Mouse (Mus musculus): Measurements from ENCODE around the gene Dll1. TPM values are rescaled to one million over a fixed set of nuclear protein-coding genes. Genes with fewer than 3 reads are reported as not detected.

The Dll1 gene
- polyA plus RNA-seq, 1 experiment from 2014 or later: 9.6 TPM

DNA sequence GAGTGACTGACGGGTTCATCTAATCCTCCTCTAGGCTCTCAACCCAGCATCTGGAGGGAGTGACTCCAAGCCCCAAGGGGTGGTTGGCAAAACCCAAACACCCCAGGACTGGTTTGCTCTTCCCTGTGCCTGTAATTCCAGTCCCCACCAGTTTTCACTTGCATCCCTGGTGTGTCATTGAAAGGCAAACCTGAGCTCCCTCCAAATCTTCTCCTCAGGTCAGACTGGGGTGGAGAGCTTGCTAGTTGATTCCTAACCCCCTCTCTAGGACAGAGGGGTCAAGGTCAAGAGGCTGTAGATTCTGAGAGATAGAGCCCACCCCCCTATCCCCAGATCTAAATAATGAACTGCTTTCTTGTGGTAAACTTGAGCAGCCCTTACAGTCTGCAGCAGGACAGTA, 38.8 kb downstream of the Dll1 start:
- ATAC-seq (replicated peaks; ENCODE audit: insufficient number of reproducible peaks, low FRiP score, low TSS enrichment, low read depth): no peak
- Histone ChIP-seq H3K4me3 (ENCODE audit: low read depth, low read length) (no peak overlapping the region), H3K4me2 (ENCODE audit: low read depth, low read length) (no peak overlapping the region), H3K27ac (replicated peaks; ENCODE audit: low read depth, low read length) (no peak overlapping the region), H3K36me3 (replicated peaks; ENCODE audit: control insufficient read depth, insufficient read depth, low read depth, low read length) (no peaks in the 10 kb centered on the region), H3K27me3 (ENCODE audit: control insufficient read depth, insufficient read depth, low read length) (no peaks in the 10 kb centered on the region), H3K9ac (replicated peaks; ENCODE audit: low read length) (no peak overlapping the region), H3K4me1 (ENCODE audit: control insufficient read depth, insufficient read depth, low read length) (no peaks in the 10 kb centered on the region), H3K9me3 (replicated peaks; ENCODE audit: control insufficient read depth, low read length) (no peaks in the 10 kb centered on the region)
- DNase-seq (ENCODE audit: low spot score): no peak
- WGBS: 76% methylated on average over 1 of the region's 1 CpGs

DNA sequence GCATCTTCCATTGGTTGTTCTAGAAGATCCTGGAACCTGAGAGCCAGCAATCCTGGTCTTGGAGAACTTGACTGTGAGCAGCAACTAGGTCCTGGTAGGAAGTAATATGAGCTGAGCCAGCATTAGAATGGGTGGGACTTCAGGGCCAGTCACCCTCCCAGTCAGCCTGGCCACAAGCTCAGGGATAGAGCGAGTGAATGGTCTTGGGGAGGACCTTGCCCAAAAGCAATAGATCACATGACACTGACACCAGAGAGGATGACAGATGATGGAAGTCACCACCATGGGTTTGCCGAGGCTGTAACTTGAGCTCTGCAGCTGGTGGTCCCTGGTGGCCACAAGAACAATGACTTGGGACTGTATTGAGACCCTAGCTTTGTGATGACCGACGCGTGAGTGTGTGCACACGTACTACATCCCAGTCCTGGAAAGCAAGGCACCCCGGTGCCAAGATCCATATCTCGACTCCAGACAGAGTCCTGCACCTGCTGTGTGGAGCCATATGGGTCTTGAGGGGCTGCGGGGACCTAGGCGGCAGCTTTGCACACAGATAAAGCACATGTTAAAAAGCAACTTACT, 46.8 kb downstream of the Dll1 start:
- H3K27ac ChIP-seq (replicated peaks; ENCODE audit: low read depth, low read length): no peak overlapping the region
- no peak overlapping the region for H3K4me2 ChIP-seq (ENCODE audit: low read depth, low read length)
- 80% methylated on average over 10 of the region's 10 CpGs for WGBS
- H3K4me3 ChIP-seq (ENCODE audit: low read depth, low read length): no peak overlapping the region
- no peaks in the 10 kb centered on the region for H3K27me3 ChIP-seq (ENCODE audit: control insufficient read depth, insufficient read depth, low read length)
- no peaks in the 10 kb centered on the region for H3K9me3 ChIP-seq (replicated peaks; ENCODE audit: control insufficient read depth, low read length)
- no peaks in the 10 kb centered on the region for H3K4me1 ChIP-seq (ENCODE audit: control insufficient read depth, insufficient read depth, low read length)
- DNase-seq (ENCODE audit: low spot score) (no peak), ATAC-seq (replicated peaks; ENCODE audit: insufficient number of reproducible peaks, low FRiP score, low TSS enrichment, low read depth) (no peak)
- H3K36me3 ChIP-seq (replicated peaks; ENCODE audit: control insufficient read depth, insufficient read depth, low read depth, low read length): no peaks in the 10 kb centered on the region
- no peak overlapping the region for H3K9ac ChIP-seq (replicated peaks; ENCODE audit: low read length)

DNA sequence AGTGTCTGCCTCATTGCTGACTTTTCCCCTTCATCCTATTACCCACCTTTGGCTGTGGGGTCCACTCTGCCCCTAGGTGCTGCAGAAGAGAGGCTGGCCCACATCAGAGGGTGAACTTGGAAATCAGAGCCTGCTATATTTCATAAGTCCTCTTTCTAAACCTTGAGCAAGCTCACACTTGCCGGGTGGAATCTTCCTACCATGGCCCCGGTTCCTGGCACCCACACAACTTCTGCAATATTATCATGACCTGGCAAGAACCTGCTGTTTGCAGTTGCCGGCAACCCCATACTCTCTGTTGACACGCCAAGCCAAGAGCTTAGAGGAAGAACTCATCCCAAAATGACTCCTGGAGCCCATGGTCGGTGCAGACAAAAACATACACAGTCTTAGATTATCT, 49.6 kb downstream of the Dll1 start:
- no peak overlapping the region for H3K27ac ChIP-seq (replicated peaks; ENCODE audit: low read depth, low read length)
- WGBS: 89% methylated on average over 5 of the region's 5 CpGs

DNA sequence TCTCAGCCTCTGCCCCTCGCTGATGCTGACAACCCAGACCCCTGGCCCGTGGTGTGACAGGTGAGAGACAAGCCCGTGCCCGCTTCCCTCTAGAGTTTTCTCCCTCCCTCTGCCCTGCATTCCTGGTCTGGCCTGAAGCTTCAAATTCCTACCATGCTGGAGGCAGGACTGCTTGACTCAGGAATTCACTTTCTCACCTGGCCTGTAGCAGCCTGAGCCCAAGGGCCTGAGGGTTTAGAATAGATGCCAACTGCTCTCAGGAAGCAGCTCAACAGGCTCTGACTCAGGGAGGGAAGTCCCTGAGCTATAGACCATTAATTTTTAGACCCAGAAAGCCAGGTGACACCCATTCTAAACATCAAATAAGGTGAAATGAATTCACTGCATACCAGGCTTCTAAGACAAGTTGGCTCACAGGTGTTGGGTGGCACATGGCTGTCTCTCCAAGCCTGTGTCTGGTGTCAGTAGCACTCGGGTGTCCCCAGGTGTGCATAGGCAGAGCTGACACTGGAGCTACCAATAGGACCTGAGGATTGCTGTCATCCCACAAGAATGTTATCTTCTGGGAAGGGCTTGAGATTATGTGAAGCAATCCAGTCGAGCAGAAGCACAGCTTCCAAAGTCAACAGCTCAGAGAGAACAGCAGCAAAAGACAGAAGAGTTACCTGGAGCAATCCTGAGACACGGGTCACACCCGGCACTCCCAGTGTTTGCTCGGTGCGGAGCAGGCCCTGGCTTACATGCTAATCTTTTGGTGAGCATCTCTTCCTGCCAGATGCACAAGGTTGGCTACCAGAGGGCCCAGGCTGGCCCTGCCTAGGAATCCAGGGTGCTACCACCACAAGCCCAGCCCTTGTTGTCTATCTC, 50.5 kb downstream of the Dll1 start:
- H3K4me1 ChIP-seq (ENCODE audit: control insufficient read depth, insufficient read depth, low read length): no peaks in the 10 kb centered on the region
- no peak overlapping the region for H3K4me2 ChIP-seq (ENCODE audit: low read depth, low read length)
- no peak overlapping the region for H3K9ac ChIP-seq (replicated peaks; ENCODE audit: low read length)
- H3K27ac ChIP-seq (replicated peaks; ENCODE audit: low read depth, low read length): no peak overlapping the region
- DNase-seq (ENCODE audit: low spot score) (peak; percentile 5), ATAC-seq (replicated peaks; ENCODE audit: insufficient number of reproducible peaks, low FRiP score, low TSS enrichment, low read depth) (no peak)
- no peaks in the 10 kb centered on the region for H3K9me3 ChIP-seq (replicated peaks; ENCODE audit: control insufficient read depth, low read length)
- no peaks in the 10 kb centered on the region for H3K36me3 ChIP-seq (replicated peaks; ENCODE audit: control insufficient read depth, insufficient read depth, low read depth, low read length)
- 83% methylated on average over 10 of the region's 10 CpGs for WGBS
- no peaks in the 10 kb centered on the region for H3K27me3 ChIP-seq (ENCODE audit: control insufficient read depth, insufficient read depth, low read length)
- H3K4me3 ChIP-seq (ENCODE audit: low read depth, low read length): no peak overlapping the region

More for the DNA sequence above, 49.6 kb downstream of the Dll1 start:
- DNase-seq (ENCODE audit: low spot score) (no peak), ATAC-seq (replicated peaks; ENCODE audit: insufficient number of reproducible peaks, low FRiP score, low TSS enrichment, low read depth) (no peak)
- no peak overlapping the region for H3K4me2 ChIP-seq (ENCODE audit: low read depth, low read length)
- no peaks in the 10 kb centered on the region for H3K36me3 ChIP-seq (replicated peaks; ENCODE audit: control insufficient read depth, insufficient read depth, low read depth, low read length)
- no peak overlapping the region for H3K9ac ChIP-seq (replicated peaks; ENCODE audit: low read length)
- no peaks in the 10 kb centered on the region for H3K27me3 ChIP-seq (ENCODE audit: control insufficient read depth, insufficient read depth, low read length)
- H3K4me3 ChIP-seq (ENCODE audit: low read depth, low read length): no peak overlapping the region
- no peaks in the 10 kb centered on the region for H3K4me1 ChIP-seq (ENCODE audit: control insufficient read depth, insufficient read depth, low read length)
- H3K9me3 ChIP-seq (replicated peaks; ENCODE audit: control insufficient read depth, low read length): no peaks in the 10 kb centered on the region

DNA sequence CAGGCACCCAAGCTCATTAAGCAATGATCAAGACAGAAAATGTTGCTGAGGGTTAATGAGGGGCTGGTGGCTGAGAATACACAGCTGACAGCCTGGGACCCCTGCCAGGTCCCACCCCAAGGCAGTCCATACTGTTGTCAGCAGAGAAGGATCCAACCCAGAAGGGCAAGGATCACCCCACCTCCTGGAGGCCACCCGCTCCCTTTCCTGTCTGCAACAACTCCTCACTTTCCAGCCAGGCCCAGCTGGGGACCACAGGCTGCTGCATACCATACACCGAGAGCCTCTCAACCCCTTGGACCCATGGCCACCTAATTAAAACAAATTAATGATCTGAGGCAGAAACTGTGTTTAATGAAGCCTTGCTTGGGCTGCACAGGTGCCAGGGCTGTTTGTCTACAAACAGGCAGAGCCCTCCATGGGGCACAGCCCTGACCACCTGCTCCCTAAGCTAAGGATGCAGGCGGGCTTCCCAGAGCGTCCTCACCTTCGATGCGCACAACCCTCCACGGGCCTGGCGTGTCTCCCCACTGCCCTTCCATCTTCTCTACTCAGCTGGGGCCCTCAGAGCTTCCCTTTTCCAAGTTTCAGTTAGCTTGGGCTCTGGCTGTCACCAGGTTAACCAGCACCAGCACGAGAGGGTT, 53.4 kb downstream of the Dll1 start:
- DNase-seq (ENCODE audit: low spot score): no peak
- Histone ChIP-seq H3K9ac (replicated peaks; ENCODE audit: low read length) (no peak overlapping the region), H3K4me1 (ENCODE audit: control insufficient read depth, insufficient read depth, low read length) (no peaks in the 10 kb centered on the region), H3K36me3 (replicated peaks; ENCODE audit: control insufficient read depth, insufficient read depth, low read depth, low read length) (no peaks in the 10 kb centered on the region), H3K9me3 (replicated peaks; ENCODE audit: control insufficient read depth, low read length) (no peaks in the 10 kb centered on the region), H3K27ac (replicated peaks; ENCODE audit: low read depth, low read length) (no peak overlapping the region), H3K4me3 (ENCODE audit: low read depth, low read length) (no peak overlapping the region), H3K4me2 (ENCODE audit: low read depth, low read length) (no peak overlapping the region), H3K27me3 (ENCODE audit: control insufficient read depth, insufficient read depth, low read length) (no peaks in the 10 kb centered on the region)
- 73% methylated on average over 9 of the region's 9 CpGs for WGBS
- ATAC-seq (replicated peaks; ENCODE audit: insufficient number of reproducible peaks, low FRiP score, low TSS enrichment, low read depth): no peak

Other genes with a start within 250 kb of the Dll1 start
- 30.2 and 30.6 TPM in 2 replicates for gene Fam120b, start 19.3 kb upstream of the Dll1 start, polyA plus RNA-seq (2014; fragmentation: Nextera tagmentation; extraction: Ambion mirVana)
- gene Psmb1, start 122.9 kb upstream of the Dll1 start, polyA plus RNA-seq (2014; fragmentation: Nextera tagmentation; extraction: Ambion mirVana): 283 and 286 TPM in 2 replicates
- 64.0 and 68.1 TPM in 2 replicates for gene Tbp, start 123.0 kb upstream of the Dll1 start, polyA plus RNA-seq (2014; fragmentation: Nextera tagmentation; extraction: Ambion mirVana)
- gene Pdcd2, start 150.4 kb upstream of the Dll1 start, polyA plus RNA-seq (2014; fragmentation: Nextera tagmentation; extraction: Ambion mirVana): 57.2 and 64.2 TPM in 2 replicates
- gene Prdm9, start 187.5 kb upstream of the Dll1 start, polyA plus RNA-seq (2014; fragmentation: Nextera tagmentation; extraction: Ambion mirVana): 0.81 and 0.94 TPM in 2 replicates

Measured in embryonic facial prominence, embryonic 11.5 days (tissue).